Mouse (Mus musculus): ENCODE data around the gene Chil1.

Gene Chil1

DNA sequence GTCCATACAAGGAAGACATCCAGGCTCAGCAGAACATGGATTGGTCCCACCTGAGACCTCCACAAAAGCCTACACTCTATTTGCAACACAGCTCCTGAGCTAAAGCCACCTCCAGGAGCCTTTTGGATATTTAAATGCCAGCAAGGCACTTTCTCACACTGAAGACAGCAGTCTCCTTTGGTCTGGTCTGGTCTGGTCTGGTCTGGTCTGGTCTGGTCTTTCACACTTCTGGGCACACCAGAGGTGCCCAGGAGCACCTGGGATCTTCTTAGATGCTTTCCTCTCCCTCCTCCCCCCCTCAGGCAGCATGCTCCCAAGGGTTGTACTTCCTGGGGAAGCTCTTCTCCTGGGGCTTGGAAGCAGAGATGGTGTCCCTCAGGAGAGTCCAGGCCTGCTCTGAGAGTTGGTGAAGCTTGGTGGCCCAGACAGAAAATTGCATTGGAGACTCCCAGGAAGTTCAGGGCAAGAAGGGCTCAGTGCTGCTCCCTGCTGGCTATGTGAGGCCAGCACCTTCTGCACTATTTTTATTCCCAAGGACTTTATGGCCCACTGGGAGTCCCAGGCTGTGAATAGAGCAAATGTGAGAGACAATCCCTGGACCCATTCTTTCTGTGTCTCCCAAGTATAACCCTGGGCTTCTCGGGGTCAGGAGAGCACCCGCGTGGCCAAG, 19.9 kb downstream of the Chil1 start:
- no peak for DNase-seq (ENCODE audit: low read depth in 2 of 2, low spot score in 2 of 2)

DNA sequence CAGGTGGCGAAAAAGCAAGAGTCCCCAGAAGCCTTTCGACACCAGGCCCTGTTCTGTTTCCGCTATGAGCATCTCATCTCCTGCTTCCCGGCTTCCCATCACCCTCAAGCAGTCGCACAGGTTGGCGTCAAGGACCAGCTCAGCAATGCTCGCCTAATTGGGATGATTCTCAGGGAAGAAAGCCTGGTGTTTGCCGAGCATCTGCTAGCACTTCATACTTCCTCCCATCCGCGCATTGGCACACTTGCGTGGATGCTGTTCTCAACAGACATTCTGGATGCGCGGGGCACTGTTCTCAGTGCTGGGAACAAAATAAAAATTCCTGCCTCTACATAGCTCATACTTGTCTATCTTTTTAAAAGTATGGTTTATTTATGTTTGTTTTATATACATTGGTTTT, 22.3 kb downstream of the Chil1 start:
- no peak for DNase-seq (ENCODE audit: low read depth in 2 of 2, low spot score in 2 of 2)

DNA sequence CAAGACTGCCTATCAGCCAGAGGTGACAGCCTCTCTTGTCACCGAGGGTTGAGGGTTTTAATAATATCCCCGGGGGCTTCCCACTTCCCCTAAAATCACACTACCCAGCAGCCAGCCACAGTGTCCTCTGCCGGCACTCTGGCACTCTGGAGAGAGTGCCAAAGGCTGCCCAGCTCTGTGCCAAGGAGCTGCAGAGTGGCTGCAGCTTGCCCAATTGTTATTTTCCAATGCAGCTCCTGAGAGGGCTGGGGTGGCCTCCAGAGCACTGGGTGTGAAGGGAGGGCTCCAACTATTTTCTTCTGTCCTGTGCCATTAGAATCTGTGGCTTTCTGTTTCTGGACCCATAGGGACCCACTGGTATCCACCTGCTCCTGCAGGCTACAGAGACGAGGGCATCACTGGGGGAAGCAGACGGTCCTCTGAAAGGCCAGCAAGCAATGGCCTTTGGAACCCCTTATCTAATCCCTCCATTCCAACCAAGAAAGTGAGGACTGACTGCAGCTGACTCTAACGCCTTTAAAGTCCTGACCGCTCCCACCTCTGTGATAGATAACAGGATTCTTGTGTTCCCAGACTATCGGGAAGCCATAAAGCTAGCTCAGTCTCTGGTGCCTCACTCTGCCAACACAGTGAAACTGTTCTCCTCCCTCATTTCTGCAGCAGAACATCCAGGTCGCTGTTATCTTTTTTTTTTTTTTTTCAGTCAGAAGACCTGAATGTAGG, 23.5 kb downstream of the Chil1 start:
- DNase-seq (ENCODE audit: low read depth in 2 of 2, low spot score in 2 of 2): no peak

- no peak for DNase-seq (ENCODE audit: low read depth in 2 of 2, low spot score in 2 of 2)
Observed at GRCm38 (mm10) chr1:134206085-134206484, 24.1 kb downstream of the Chil1 start.

GRCm38 (mm10) chr1:134210179-134210755, 28.3 kb downstream of the Chil1 start:
- DNase-seq (ENCODE audit: low read depth in 2 of 2, low spot score in 2 of 2): no peak

GRCm38 (mm10) chr1:134211043-134211442, 29.1 kb downstream of the Chil1 start:
- DNase-seq (ENCODE audit: low read depth in 2 of 2, low spot score in 2 of 2): no peak

DNA sequence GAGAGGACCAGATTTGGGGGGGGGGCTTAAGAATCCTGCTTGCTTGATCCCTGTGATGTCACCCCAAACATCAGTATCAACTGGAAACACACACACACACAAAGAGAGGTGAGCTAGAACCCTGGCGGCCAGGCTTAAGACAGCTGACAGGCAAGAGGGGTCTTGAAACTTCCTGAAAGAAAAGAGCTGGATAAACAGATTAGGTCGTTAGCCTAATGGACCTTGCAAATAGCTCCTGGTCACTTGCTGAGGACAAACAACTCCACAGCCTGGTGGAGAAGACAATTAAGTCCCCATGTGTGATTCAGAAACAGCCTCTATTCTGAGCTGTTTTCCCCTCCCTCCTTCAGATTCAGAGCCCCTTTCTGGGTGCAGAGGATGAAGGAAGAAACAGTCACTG, 29.7 kb downstream of the Chil1 start:
- DNase-seq (ENCODE audit: low read depth in 2 of 2, low spot score in 2 of 2): no peak

GRCm38 (mm10) chr1:134212351-134212750, 30.4 kb downstream of the Chil1 start:
- DNase-seq (ENCODE audit: low read depth in 2 of 2, low spot score in 2 of 2): no peak

DNA sequence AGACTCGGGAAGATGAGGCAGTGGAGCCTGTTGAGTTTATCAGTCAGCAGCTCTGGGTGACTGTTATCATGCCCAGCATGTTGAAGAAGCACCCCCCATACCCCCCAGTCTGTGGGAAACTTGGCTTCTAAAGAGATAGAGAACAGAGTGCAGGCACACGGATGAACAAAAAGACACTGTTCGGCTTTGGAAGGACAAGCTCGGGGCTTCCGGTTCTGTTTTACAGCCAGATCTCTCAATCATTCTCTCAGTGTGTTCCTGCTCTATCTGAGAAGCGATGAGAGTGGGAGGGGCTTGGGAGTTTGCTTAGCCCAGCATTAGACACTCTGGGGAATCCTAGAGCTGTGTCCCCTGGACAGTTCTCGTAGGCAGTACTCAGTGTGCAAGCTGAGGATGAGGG, 31.4 kb downstream of the Chil1 start:
- DNase-seq (ENCODE audit: low read depth in 2 of 2, low spot score in 2 of 2): no peak

GRCm38 (mm10) chr1:134215059-134215458, 33.1 kb downstream of the Chil1 start:
- DNase-seq (ENCODE audit: low read depth in 2 of 2, low spot score in 2 of 2): no peak

DNA sequence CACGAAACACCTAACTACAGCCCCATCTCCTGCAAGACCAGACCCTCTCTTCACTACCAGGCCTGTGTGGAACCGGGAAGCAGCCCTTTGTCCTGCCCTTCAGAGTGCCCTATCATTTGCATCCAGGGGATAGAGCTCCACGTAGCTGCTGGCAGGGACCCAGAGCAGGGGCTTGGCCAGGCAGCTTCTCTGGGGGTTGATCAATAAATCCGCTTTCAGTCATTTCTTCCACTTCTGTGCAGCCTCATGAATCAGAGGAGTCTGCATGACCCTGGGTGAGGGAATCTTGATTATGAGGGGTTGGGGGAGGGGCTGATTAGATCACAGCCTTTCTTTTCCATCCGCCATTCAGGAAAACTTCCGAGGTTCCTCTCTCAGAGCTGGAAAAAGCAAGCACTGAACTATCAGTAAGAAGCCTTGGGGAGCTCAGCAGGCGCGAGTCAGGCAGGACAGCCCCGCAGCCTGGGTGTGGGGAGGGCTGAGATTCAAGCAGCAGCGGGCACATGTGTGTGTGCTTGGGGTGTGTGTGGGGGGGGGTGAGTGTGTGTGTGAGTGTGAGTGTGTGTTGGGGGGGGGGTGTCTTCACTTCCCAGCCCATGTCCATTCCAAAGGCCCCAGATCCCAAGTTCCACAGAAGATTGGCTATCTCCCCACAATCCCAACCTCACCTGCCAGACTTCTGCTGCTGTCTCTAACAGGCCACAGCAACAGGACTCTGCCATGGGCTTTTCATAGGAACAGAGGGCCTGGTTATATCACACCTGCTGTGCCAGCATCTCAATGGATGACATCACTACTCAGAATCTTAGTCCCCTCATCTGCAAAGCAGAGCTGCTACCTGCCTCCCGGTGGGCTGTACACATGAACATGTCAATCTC, 34.0 kb downstream of the Chil1 start:
- no peak for DNase-seq (ENCODE audit: low read depth in 2 of 2, low spot score in 2 of 2)

DNA sequence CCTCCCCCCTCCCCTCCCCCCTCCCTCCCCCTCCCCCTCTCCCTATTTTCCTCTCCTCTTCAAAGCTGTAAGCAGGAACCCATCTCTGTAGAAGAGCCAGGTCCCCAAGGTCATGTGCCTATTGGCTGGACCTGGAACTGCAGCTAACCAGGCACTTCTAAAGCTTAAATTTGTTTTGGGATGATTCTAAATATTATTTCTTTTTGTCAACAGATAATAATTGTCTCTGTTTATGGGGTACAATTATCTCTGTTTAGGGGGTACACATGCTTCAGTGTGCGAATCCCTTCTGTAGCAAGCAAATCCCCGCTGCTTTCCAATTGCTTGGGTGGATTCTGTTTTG, 34.6 kb downstream of the Chil1 start:
- no peak for DNase-seq (ENCODE audit: low read depth in 2 of 2, low spot score in 2 of 2)

DNA sequence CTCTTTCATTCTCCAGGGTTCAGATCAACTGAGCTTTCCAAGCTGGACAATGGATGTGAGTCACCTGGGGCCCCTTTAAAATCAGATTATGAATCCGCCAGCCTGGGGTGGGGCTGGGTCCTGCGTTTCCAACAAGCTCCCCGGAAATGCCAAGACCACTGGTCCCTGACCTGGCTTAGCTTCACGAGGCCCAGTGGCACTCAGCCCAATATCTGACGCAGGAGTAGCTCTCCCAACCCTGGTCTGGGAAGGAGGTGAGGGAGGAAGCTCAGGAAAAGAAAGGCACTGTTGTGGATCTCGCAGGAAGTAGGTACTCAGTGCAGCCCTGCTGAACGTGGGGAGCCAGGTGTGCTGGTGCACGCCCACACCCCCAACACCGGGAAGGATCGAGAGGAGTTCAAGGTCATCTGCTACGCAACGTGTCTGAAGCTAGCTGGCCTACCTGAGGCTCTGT, 35.1 kb downstream of the Chil1 start:
- no peak for DNase-seq (ENCODE audit: low read depth in 2 of 2, low spot score in 2 of 2)

DNA sequence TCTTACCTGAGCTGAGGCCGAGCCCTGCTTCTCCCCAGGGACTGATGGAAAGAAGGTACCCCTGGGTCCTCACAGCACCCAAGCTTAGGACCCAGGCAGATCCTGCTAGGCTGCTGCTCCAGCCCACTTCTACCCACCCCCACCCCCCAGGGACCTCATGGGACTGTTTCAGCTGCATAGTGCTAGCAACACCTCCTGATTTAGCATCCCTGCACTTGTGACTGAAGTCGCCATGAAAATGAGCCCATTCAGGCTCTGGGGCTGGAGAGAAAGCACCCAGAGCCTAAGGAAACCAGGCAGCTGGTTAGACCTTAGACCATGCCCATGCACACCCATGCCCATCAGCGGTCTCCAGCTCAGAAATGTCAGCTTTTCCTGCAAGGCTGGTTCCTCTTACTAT, 36.0 kb downstream of the Chil1 start:
- no peak for DNase-seq (ENCODE audit: low read depth in 2 of 2, low spot score in 2 of 2)

DNA sequence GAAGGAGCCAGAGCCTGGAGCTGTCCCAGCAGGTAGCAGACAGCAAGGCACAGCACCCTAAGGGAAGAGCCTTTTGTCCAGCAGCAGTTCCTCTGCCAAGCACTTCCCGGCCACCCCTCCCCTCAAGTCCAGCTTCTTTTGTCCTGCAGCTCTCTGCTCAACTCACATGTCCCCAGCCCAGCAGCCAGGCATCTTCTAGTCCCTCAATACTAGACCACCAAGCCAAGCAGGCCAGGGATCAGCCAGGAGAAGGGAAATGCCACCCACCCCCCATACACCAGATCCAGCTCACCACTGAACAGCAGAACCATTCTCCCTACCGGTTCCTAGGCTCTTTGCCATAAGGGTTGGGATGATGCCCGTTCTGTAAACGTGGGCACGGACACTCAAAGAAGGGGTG, 37.6 kb downstream of the Chil1 start:
- DNase-seq (ENCODE audit: low read depth in 2 of 2, low spot score in 2 of 2): no peak

GRCm38 (mm10) chr1:134221172-134221571, 39.2 kb downstream of the Chil1 start:
- no peak for DNase-seq (ENCODE audit: low read depth in 2 of 2, low spot score in 2 of 2)

DNA sequence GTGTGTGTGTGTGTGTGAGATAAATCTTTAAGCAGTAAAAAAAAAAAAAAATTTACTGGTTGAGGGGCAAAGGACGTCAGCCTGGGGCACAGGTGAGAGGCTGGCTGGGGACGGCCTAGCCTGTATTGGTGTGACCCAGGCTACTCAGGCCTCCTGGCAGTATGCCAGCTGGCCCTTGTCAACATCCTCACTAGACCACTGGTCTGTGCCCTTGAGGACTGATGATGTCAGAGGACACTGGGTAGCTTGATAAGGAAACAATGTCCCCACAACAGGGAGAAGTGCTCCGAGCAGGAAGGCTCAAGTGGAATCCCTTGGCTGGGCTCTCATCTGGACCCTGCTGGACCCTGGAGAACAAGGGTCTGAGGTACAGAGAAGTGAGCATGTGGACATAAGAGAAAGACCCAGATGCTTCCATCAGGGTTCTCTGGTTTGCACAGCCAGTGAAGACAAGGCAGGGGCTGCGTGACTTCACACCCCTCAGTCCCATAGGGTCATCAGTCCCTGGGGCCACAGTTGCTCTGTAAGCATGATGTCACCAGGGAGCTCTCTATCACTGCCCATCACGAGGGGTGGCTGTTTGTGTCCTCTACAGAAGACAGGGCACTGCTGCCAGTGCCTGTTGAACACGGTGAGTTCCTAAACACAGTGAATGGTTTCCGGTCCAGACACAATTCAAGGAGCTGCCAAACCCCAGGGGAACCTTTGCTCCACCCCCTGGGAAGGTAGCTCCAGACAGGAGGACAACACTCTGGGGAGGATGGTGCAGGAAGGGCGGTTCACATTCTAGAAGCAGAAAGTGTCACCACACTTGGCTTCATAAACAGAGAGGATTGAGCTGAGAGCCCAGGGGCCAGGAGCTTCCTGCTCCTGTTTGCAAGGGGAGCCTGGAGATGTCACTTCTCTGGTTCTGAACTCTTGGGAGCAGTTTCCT, 40.4 kb downstream of the Chil1 start:
- no peak for DNase-seq (ENCODE audit: low read depth in 2 of 2, low spot score in 2 of 2)

- DNase-seq (ENCODE audit: low read depth in 2 of 2, low spot score in 2 of 2): no peak
Observed at GRCm38 (mm10) chr1:134224649-134225227, 42.8 kb downstream of the Chil1 start.

GRCm38 (mm10) chr1:134225375-134225774, 43.4 kb downstream of the Chil1 start:
- DNase-seq (ENCODE audit: low read depth in 2 of 2, low spot score in 2 of 2): no peak

- DNase-seq (ENCODE audit: low read depth in 2 of 2, low spot score in 2 of 2): no peak
Observed at GRCm38 (mm10) chr1:134226739-134227138, 44.8 kb downstream of the Chil1 start.
